Mouse (Mus musculus) CH12.LX (cell line): ENCODE results near the gene Kyat3.

ENCODE experiments used
- CTCF ChIP-seq, 2 experiments: IDR thresholded peaks in 1 of 2; conservative IDR thresholded peaks in 1 of 2; 2 replicates each; pipeline ENCODE4 v1.5.1; 2011 to 2012; ENCODE audit warnings: low read depth in 2 of 2, low read length in 2 of 2, improper control_type of control experiment in 1 of 2, inconsistent platforms in 1 of 2, mild to moderate bottlenecking in 1 of 2, moderate library complexity in 1 of 2
- HCFC1 ChIP-seq: IDR thresholded peaks from 2 replicates; pipeline ENCODE4 v1.6.1; 2012; ENCODE audit warnings: low read depth, mild to moderate bottlenecking, inconsistent platforms, low read length, improper control_type of control experiment
- JUND ChIP-seq: conservative IDR thresholded peaks from 2 replicates; pipeline ENCODE4 v1.6.1; 2011; ENCODE audit warnings: low read depth, low read length, improper control_type of control experiment
- KAT2A ChIP-seq: IDR thresholded peaks from 2 replicates; pipeline ENCODE4 v1.6.1; 2012; ENCODE audit warnings: low read length, improper control_type of control experiment, inconsistent platforms; ENCODE audit not compliant: insufficient replicate concordance
- MAFK ChIP-seq: IDR thresholded peaks from 2 replicates; pipeline ENCODE4 v1.6.1; 2011; ENCODE audit warnings: low read length, improper control_type of control experiment; ENCODE audit not compliant: insufficient replicate concordance
- MYC ChIP-seq: IDR thresholded peaks from 2 replicates; pipeline ENCODE4 v1.6.1; 2011; ENCODE audit warnings: low read depth, mild to moderate bottlenecking, improper control_type of control experiment, low read length
- POLR2A ChIP-seq: IDR thresholded peaks from 2 replicates; pipeline ENCODE4 v1.6.1; 2011; ENCODE audit warnings: low read depth, mild to moderate bottlenecking, improper control_type of control experiment, low read length
- RCOR1 ChIP-seq: conservative IDR thresholded peaks from 2 replicates; pipeline ENCODE4 v1.6.1; 2012; ENCODE audit warnings: low read depth, mild to moderate bottlenecking, inconsistent platforms, low read length, improper control_type of control experiment
- SMC3 ChIP-seq: IDR thresholded peaks from 2 replicates; pipeline ENCODE4 v1.6.1; 2011; ENCODE audit warnings: low read depth, low read length, improper control_type of control experiment
- TCF12 ChIP-seq: IDR thresholded peaks from 2 replicates; pipeline ENCODE4 v1.6.1; 2014; ENCODE audit warnings: low read depth, mild to moderate bottlenecking, inconsistent platforms, low read length, improper control_type of control experiment
- UBTF ChIP-seq: IDR thresholded peaks from 2 replicates; pipeline ENCODE4 v1.6.1; 2012; ENCODE audit warnings: low read depth, mild to moderate bottlenecking, inconsistent platforms, low read length, improper control_type of control experiment, moderate library complexity
- USF1 ChIP-seq: IDR thresholded peaks from 2 replicates; pipeline ENCODE4 v1.6.1; 2014; ENCODE audit warnings: low read depth, mild to moderate bottlenecking, inconsistent platforms, low read length, improper control_type of control experiment

GRCm38 (mm10) chr3:142758593-142758992, 57.7 kb downstream of the Kyat3 start:
- no peak for TF ChIP-seq USF1
- TF ChIP-seq UBTF = no peak
- TF ChIP-seq MAFK = no peak
- TF ChIP-seq CTCF (conservative IDR thresholded peaks at IDR 0.05 in 1 of 2, IDR thresholded peaks at IDR 0.05 in 1 of 2; ENCODE audit: low read depth in 2 of 2, low read length in 2 of 2) = no peak
- TF ChIP-seq MYC = no peak
- TF ChIP-seq POLR2A = no peak
- TF ChIP-seq TCF12 = no peak
- TF ChIP-seq SMC3 = no peak
- TF ChIP-seq HCFC1 = no peak
- no peak for TF ChIP-seq KAT2A
- TF ChIP-seq JUND = no peak
- TF ChIP-seq RCOR1 = no peak
